Mouse (Mus musculus): ENCODE results near the gene Syngr1. TPM values are rescaled to one million over a fixed set of nuclear protein-coding genes. Genes with fewer than 3 reads are reported as not detected.

Syngr1 gene
- polyA plus RNA-seq, 1 experiment from 2014 or later = 20.7 TPM

GRCm38 (mm10) chr15:80082661-80083275, 8.4 kb upstream of the Syngr1 start:
- WGBS = 0% methylated on average over 21 of the region's 21 CpGs
- no peak; the same call in 1 of the 2 replicates for ATAC-seq (ENCODE audit: low read depth)

DNA sequence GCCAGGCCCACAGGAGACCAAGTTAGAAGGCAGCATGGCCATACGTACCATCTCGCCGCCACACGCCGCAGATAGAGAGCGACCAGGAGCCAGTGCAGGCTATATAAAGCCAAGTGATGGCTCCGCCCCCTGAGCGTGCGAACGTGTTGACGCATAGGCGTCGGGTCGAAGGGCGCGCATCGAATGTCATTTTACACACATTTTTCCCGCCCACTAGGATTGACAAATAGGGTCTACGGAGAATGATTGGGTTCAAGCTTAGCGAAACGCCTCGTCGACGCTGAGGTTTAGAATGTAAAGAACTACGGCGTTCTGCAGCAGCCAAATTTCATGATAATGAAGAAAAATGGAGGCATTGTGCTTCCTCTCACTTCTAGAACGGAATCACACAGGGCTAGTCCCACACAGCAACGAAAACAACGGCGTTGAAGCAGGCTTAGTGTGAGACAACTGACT, 7.8 kb upstream of the Syngr1 start:
- Histone ChIP-seq H3K36me3 (ENCODE audit: control insufficient read depth, insufficient read depth, low read length) (peaks cover 33% of the 10 kb centered on the region), H3K9ac (ENCODE audit: low read length) (peak overlapping the region; percentile 92), H3K9me3 (ENCODE audit: control insufficient read depth, low read length) (no peaks in the 10 kb centered on the region), H3K4me1 (replicated peaks; ENCODE audit: control insufficient read depth, insufficient read depth, low read length) (peaks cover 20% of the 10 kb centered on the region), H3K27me3 (ENCODE audit: control insufficient read depth, insufficient read depth, low read depth, low read length) (no peaks in the 10 kb centered on the region), H3K4me2 (ENCODE audit: low read depth, low read length) (peak overlapping the region; percentile 91), H3K4me3 (ENCODE audit: low read length) (peak overlapping the region; percentile 82), H3K27ac (ENCODE audit: low read length) (peak overlapping the region; percentile 97)
- WGBS = under 1% methylated on average over 30 of the region's 30 CpGs
- ATAC-seq (ENCODE audit: low read depth) = peak; percentile 97

More at GRCm38 (mm10) chr15:80082661-80083275, 8.4 kb upstream of the Syngr1 start:
- peaks cover 39% of the 10 kb centered on the region for H3K36me3 ChIP-seq (ENCODE audit: control insufficient read depth, insufficient read depth, low read length)
- H3K27me3 ChIP-seq (ENCODE audit: control insufficient read depth, insufficient read depth, low read depth, low read length) = no peaks in the 10 kb centered on the region
- peak overlapping the region; percentile 82 for H3K4me3 ChIP-seq (ENCODE audit: low read length)
- H3K4me2 ChIP-seq (ENCODE audit: low read depth, low read length) = peak overlapping the region; percentile 91
- H3K9ac ChIP-seq (ENCODE audit: low read length) = peak overlapping the region; percentile 92
- peaks cover 20% of the 10 kb centered on the region for H3K4me1 ChIP-seq (replicated peaks; ENCODE audit: control insufficient read depth, insufficient read depth, low read length)
- peak overlapping the region; percentile 87 for H3K27ac ChIP-seq (ENCODE audit: low read length)
- H3K9me3 ChIP-seq (ENCODE audit: control insufficient read depth, low read length) = no peaks in the 10 kb centered on the region

DNA sequence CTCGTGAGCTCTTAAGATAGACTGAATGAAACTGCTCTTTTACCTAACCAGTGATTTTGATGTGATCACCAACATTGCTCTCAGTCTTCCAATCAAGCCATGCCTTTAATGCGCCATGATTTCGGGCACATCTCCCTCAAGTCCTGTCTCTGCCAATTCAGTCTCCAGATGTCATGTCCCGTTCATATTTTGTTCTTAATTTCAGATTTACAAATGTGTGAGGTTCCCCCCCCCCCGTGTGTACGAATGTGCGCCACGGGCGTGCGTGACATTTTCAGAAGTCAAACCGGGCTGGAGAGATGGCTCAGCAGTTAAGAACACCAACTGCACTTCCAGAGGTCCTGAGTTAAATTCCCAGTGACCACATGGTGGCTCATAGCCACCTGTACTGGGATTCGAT, 7.4 kb upstream of the Syngr1 start:
- H3K36me3 ChIP-seq (ENCODE audit: control insufficient read depth, insufficient read depth, low read length) = peaks cover 29% of the 10 kb centered on the region
- H3K9ac ChIP-seq (ENCODE audit: low read length) = peak overlapping the region; percentile 70
- WGBS = 1% methylated on average over 12 of the region's 12 CpGs
- H3K27ac ChIP-seq (ENCODE audit: low read length) = peak overlapping the region; percentile 97
- peak overlapping the region; percentile 65 for H3K4me3 ChIP-seq (ENCODE audit: low read length)
- ATAC-seq (ENCODE audit: low read depth) = peak; percentile 19; the same call in 1 of the 2 replicates
- H3K4me2 ChIP-seq (ENCODE audit: low read depth, low read length) = peak overlapping the region; percentile 88
- no peaks in the 10 kb centered on the region for H3K9me3 ChIP-seq (ENCODE audit: control insufficient read depth, low read length)
- H3K4me1 ChIP-seq (replicated peaks; ENCODE audit: control insufficient read depth, insufficient read depth, low read length) = peaks cover 20% of the 10 kb centered on the region
- H3K27me3 ChIP-seq (ENCODE audit: control insufficient read depth, insufficient read depth, low read depth, low read length) = no peaks in the 10 kb centered on the region

DNA sequence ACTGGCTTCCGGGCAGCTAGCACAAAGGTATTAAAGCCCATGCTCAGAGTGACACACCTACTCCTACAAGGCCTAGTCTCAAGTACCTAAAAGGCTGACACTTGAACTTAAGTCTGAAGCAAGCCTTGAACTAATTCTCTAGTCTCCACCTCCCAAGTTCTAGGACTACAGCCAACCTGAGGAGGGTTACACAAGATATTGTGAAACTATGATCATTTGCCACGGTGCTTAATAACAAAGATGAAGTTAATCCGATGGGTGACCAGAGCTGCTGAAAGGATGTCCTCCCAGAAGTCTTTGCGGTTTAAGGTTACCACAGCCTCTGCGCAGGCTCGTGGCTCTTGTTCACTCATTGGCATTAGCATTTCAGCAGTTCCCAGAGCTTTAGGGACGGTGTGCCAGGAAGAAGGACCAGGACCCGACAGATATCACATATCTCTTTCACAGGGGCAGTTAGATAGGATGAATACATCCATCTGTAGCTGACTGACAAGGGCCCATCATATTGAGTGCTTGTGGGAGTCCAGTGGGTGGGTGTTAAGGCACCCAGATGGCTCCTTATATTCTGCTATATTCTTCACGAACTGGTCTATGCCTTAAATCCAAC, 3.6 kb upstream of the Syngr1 start:
- Histone ChIP-seq H3K9ac (ENCODE audit: low read length) (no peak overlapping the region), H3K4me2 (ENCODE audit: low read depth, low read length) (no peak overlapping the region), H3K36me3 (ENCODE audit: control insufficient read depth, insufficient read depth, low read length) (no peaks in the 10 kb centered on the region), H3K9me3 (ENCODE audit: control insufficient read depth, low read length) (no peaks in the 10 kb centered on the region), H3K27me3 (ENCODE audit: control insufficient read depth, insufficient read depth, low read depth, low read length) (peaks cover 29% of the 10 kb centered on the region), H3K27ac (ENCODE audit: low read length) (no peak overlapping the region), H3K4me1 (replicated peaks; ENCODE audit: control insufficient read depth, insufficient read depth, low read length) (no peaks in the 10 kb centered on the region; the same call in 1 of the 2 replicates), H3K4me3 (ENCODE audit: low read length) (no peak overlapping the region)
- no peak for ATAC-seq (ENCODE audit: low read depth)
- 80% methylated on average over 9 of the region's 9 CpGs for WGBS

- no peak overlapping the region for H3K27ac ChIP-seq (ENCODE audit: low read length)
- H3K9ac ChIP-seq (ENCODE audit: low read length) = no peak overlapping the region
- peak; percentile 59; the same call in 1 of the 2 replicates for ATAC-seq (ENCODE audit: low read depth)
- WGBS = 25% methylated on average over 4 of the region's 4 CpGs
- H3K4me1 ChIP-seq (replicated peaks; ENCODE audit: control insufficient read depth, insufficient read depth, low read length) = no peaks in the 10 kb centered on the region
- H3K9me3 ChIP-seq (ENCODE audit: control insufficient read depth, low read length) = no peaks in the 10 kb centered on the region
- peaks cover 34% of the 10 kb centered on the region for H3K27me3 ChIP-seq (ENCODE audit: control insufficient read depth, insufficient read depth, low read depth, low read length)
- no peak overlapping the region for H3K4me2 ChIP-seq (ENCODE audit: low read depth, low read length)
- H3K4me3 ChIP-seq (ENCODE audit: low read length) = no peak overlapping the region
- H3K36me3 ChIP-seq (ENCODE audit: control insufficient read depth, insufficient read depth, low read length) = no peaks in the 10 kb centered on the region
Observed at GRCm38 (mm10) chr15:80088637-80089036, 2.5 kb upstream of the Syngr1 start.

- no peaks in the 10 kb centered on the region for H3K9me3 ChIP-seq (ENCODE audit: control insufficient read depth, low read length)
- no peaks in the 10 kb centered on the region for H3K36me3 ChIP-seq (ENCODE audit: control insufficient read depth, insufficient read depth, low read length)
- ATAC-seq (ENCODE audit: low read depth) = no peak
- no peak overlapping the region for H3K9ac ChIP-seq (ENCODE audit: low read length)
- H3K4me3 ChIP-seq (ENCODE audit: low read length) = no peak overlapping the region
- H3K4me1 ChIP-seq (replicated peaks; ENCODE audit: control insufficient read depth, insufficient read depth, low read length) = no peaks in the 10 kb centered on the region
- H3K27ac ChIP-seq (ENCODE audit: low read length) = no peak overlapping the region
- WGBS = 65% methylated on average over 11 of the region's 11 CpGs
- H3K27me3 ChIP-seq (ENCODE audit: control insufficient read depth, insufficient read depth, low read depth, low read length) = peaks cover 34% of the 10 kb centered on the region
- H3K4me2 ChIP-seq (ENCODE audit: low read depth, low read length) = no peak overlapping the region
Observed at GRCm38 (mm10) chr15:80090155-80090554, 979 bp upstream of the Syngr1 start.

DNA sequence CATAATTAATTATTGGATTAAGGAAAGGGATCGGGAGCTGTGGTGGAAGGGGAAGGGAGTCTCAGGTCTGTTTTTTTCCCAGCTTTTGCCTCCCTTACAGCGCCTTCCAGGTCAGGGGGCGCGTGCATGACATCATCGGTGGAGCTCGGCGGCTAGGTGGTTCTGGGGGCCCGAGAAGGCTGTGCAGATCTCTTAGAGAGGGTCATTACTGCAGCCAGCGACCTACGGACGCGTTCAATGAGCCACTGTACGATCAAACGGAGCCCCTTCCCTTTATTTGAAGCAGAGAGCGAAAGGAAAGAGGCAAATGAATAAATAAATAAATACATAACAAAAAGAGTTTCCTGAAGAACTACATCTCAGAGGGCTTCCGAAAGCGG, 403 bp upstream of the Syngr1 start:
- Histone ChIP-seq H3K27ac (ENCODE audit: low read length) (no peak overlapping the region), H3K4me3 (ENCODE audit: low read length) (peak overlapping the region; percentile 64), H3K36me3 (ENCODE audit: control insufficient read depth, insufficient read depth, low read length) (no peaks in the 10 kb centered on the region), H3K4me2 (ENCODE audit: low read depth, low read length) (peak overlapping the region; percentile 80), H3K9ac (ENCODE audit: low read length) (peak overlapping the region; percentile 69), H3K4me1 (replicated peaks; ENCODE audit: control insufficient read depth, insufficient read depth, low read length) (0 out of 2 replicates have a peak, but pooled peaks cover 3% of the 10 kb centered on the region), H3K9me3 (ENCODE audit: control insufficient read depth, low read length) (no peaks in the 10 kb centered on the region), H3K27me3 (ENCODE audit: control insufficient read depth, insufficient read depth, low read depth, low read length) (peaks cover 34% of the 10 kb centered on the region)
- ATAC-seq (ENCODE audit: low read depth) = peak; percentile 22; the same call in 1 of the 2 replicates
- WGBS = under 1% methylated on average over 17 of the region's 17 CpGs

DNA sequence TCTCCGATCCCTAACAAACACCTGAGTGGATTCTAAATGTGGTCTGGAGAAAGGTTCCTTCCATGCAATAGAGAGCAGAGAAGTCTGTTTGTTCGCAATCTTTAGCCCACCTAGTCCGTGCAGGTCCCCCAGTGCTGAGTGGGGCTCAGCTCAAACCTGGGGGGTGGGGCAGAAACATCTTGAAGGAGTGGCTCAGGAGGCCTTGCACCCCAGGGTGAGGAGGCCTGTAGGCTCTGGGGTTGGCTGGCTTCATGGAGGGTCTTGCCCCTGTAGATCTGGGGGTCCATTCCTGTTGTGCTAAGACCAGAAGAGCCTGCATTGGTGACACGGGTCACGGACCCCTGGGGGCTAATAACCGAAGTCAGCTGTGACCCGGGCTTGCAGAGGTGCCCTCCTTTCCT, 907 bp downstream of the Syngr1 start:
- H3K4me2 ChIP-seq (ENCODE audit: low read depth, low read length) = peak overlapping the region; percentile 80
- H3K36me3 ChIP-seq (ENCODE audit: control insufficient read depth, insufficient read depth, low read length) = no peaks in the 10 kb centered on the region
- peak overlapping the region; percentile 64 for H3K4me3 ChIP-seq (ENCODE audit: low read length)
- peaks cover 34% of the 10 kb centered on the region for H3K27me3 ChIP-seq (ENCODE audit: control insufficient read depth, insufficient read depth, low read depth, low read length)
- peak overlapping the region; percentile 32; the same call in 1 of the 2 replicates for H3K9ac ChIP-seq (ENCODE audit: low read length)
- peaks cover 3% of the 10 kb centered on the region; the same call in 1 of the 2 replicates for H3K4me1 ChIP-seq (replicated peaks; ENCODE audit: control insufficient read depth, insufficient read depth, low read length)
- no peak overlapping the region for H3K27ac ChIP-seq (ENCODE audit: low read length)
- ATAC-seq (ENCODE audit: low read depth) = no peak
- 31% methylated on average over 7 of the region's 7 CpGs for WGBS
- H3K9me3 ChIP-seq (ENCODE audit: control insufficient read depth, low read length) = no peaks in the 10 kb centered on the region

- peaks cover 34% of the 10 kb centered on the region for H3K27me3 ChIP-seq (ENCODE audit: control insufficient read depth, insufficient read depth, low read depth, low read length)
Observed at GRCm38 (mm10) chr15:80092599-80092998, 1.5 kb downstream of the Syngr1 start.

More at GRCm38 (mm10) chr15:80092599-80092998, 1.5 kb downstream of the Syngr1 start:
- no peak overlapping the region for H3K4me3 ChIP-seq (ENCODE audit: low read length)
- no peak overlapping the region for H3K27ac ChIP-seq (ENCODE audit: low read length)
- no peak overlapping the region for H3K9ac ChIP-seq (ENCODE audit: low read length)
- H3K9me3 ChIP-seq (ENCODE audit: control insufficient read depth, low read length) = no peaks in the 10 kb centered on the region
- ATAC-seq (ENCODE audit: low read depth) = no peak
- H3K36me3 ChIP-seq (ENCODE audit: control insufficient read depth, insufficient read depth, low read length) = no peaks in the 10 kb centered on the region
- no peak overlapping the region for H3K4me2 ChIP-seq (ENCODE audit: low read depth, low read length)
- 28% methylated on average over 8 of the region's 8 CpGs for WGBS
- H3K4me1 ChIP-seq (replicated peaks; ENCODE audit: control insufficient read depth, insufficient read depth, low read length) = peaks cover 3% of the 10 kb centered on the region; the same call in 1 of the 2 replicates

Data from lung, embryonic 16.5 days (tissue).